Mouse (Mus musculus) spleen, adult 2 months (tissue): ENCODE measurements at regions not wholly inside any gene's neighbourhood (a gene's known extent, or its start where the extent isn't known, plus 50 kb on each side); places are given as distances from the start of the nearest gene placed in this dataset.

ENCODE experiments used
- DNase-seq, 2 experiments: peaks; one replicate each; pipeline versions ENCODE4 v3.0.0 to v3.0.0-alpha.2; 2012 to 2021; ENCODE audit warnings: low spot score in 2 of 2, low read depth in 1 of 2
- H3K27ac ChIP-seq: fragments of 200-500 bp; 2 replicates; pipeline ENCODE4 v1.5.1; 2012; ENCODE audit warnings: low read length, inconsistent platforms; ENCODE audit not compliant: insufficient read depth
- H3K27me3 ChIP-seq: fragments of 200-500 bp; 2 replicates; pipeline ENCODE4 v1.6.1; 2012; ENCODE audit warnings: mild to moderate bottlenecking, moderate library complexity, low read length, inconsistent platforms; ENCODE audit not compliant: control insufficient read depth, insufficient read depth
- H3K36me3 ChIP-seq: fragments of 200-500 bp; 2 replicates; pipeline ENCODE4 v1.6.1; 2012; ENCODE audit warnings: mild to moderate bottlenecking, low read length, inconsistent platforms; ENCODE audit not compliant: control insufficient read depth, insufficient read depth
- H3K4me1 ChIP-seq: fragments of 200-500 bp; 2 replicates; pipeline ENCODE4 v1.6.1; 2011; ENCODE audit warnings: inconsistent platforms; ENCODE audit not compliant: control insufficient read depth, insufficient read depth, insufficient read length
- H3K4me3 ChIP-seq: fragments of 200-500 bp; 2 replicates; pipeline ENCODE4 v1.5.1; 2011; ENCODE audit warnings: mild to moderate bottlenecking, inconsistent platforms; ENCODE audit not compliant: insufficient read depth, insufficient read length; ENCODE audit errors: extremely low read depth
- CTCF ChIP-seq: fragments of 200-500 bp; IDR thresholded peaks from 2 replicates; pipeline ENCODE4 v1.5.1; 2011; ENCODE audit warnings: mild to moderate bottlenecking, inconsistent platforms; ENCODE audit not compliant: insufficient read depth, insufficient read length, insufficient replicate concordance; ENCODE audit errors: extremely low read depth
- POLR2A ChIP-seq: fragments of 200-500 bp; IDR thresholded peaks from 2 replicates; pipeline ENCODE4 v1.6.1; 2011; ENCODE audit warnings: low read depth, low read length, inconsistent platforms
- WGBS: fragments of 180-500 bp; shearing (Covaris S2); methylation state at CpG from one replicate; pipeline ENCODE4 v1.1.7; 2018; 5-methylcytosine and 5-hydroxymethylcytosine counted together

- H3K4me1 ChIP-seq: no peaks in the 10 kb centered on the region
- 90% methylated on average over 6 of the region's 6 CpGs for WGBS
- no peaks in the 10 kb centered on the region for H3K36me3 ChIP-seq
- no peak overlapping the region for H3K4me3 ChIP-seq
- DNase-seq: no peak
- TF ChIP-seq POLR2A (no peak), CTCF (no peak)
- H3K27ac ChIP-seq: no peak overlapping the region
- H3K27me3 ChIP-seq: no peaks in the 10 kb centered on the region
These were observed 191.5 kb downstream of the Cdc5l start for GRCm38 (mm10) chr17:45242076-45242475.

- TF ChIP-seq CTCF: no peak
- no peak for TF ChIP-seq POLR2A
- 90% methylated on average over 7 of the region's 7 CpGs for WGBS
- H3K27ac ChIP-seq: no peak overlapping the region
- no peaks in the 10 kb centered on the region for H3K36me3 ChIP-seq
- no peaks in the 10 kb centered on the region for H3K27me3 ChIP-seq
- DNase-seq: no peak
- H3K4me1 ChIP-seq: no peaks in the 10 kb centered on the region
- no peak overlapping the region for H3K4me3 ChIP-seq
These were observed 192.5 kb downstream of the Cdc5l start for GRCm38 (mm10) chr17:45240963-45241543.

- no peak for TF ChIP-seq POLR2A
- TF ChIP-seq CTCF: no peak
- Histone ChIP-seq H3K27ac (no peak overlapping the region), H3K4me3 (no peak overlapping the region), H3K4me1 (no peaks in the 10 kb centered on the region), H3K27me3 (no peaks in the 10 kb centered on the region), H3K36me3 (no peaks in the 10 kb centered on the region)
- 92% methylated on average over 6 of the region's 6 CpGs for WGBS
- DNase-seq: no peak
These were observed 193.0 kb downstream of the Cdc5l start for GRCm38 (mm10) chr17:45240545-45240944.

GRCm38 (mm10) chr17:45237246-45237645 is 196.3 kb downstream of the Cdc5l start:
- 75% methylated on average over 1 of the region's 1 CpGs for WGBS
- no peak for DNase-seq
- no peaks in the 10 kb centered on the region for H3K27me3 ChIP-seq
- H3K4me3 ChIP-seq: no peak overlapping the region
- no peak overlapping the region for H3K27ac ChIP-seq
- TF ChIP-seq POLR2A (no peak), CTCF (no peak)
- H3K4me1 ChIP-seq: no peaks in the 10 kb centered on the region
- H3K36me3 ChIP-seq: no peaks in the 10 kb centered on the region

GRCm38 (mm10) chr17:45235401-45235800 is 198.1 kb downstream of the Cdc5l start:
- H3K36me3 ChIP-seq: no peaks in the 10 kb centered on the region
- no peak overlapping the region for H3K27ac ChIP-seq
- H3K4me1 ChIP-seq: no peaks in the 10 kb centered on the region
- 84% methylated on average over 7 of the region's 7 CpGs for WGBS
- no peak for DNase-seq
- H3K27me3 ChIP-seq: no peaks in the 10 kb centered on the region
- TF ChIP-seq CTCF (no peak), POLR2A (no peak)
- no peak overlapping the region for H3K4me3 ChIP-seq

GRCm38 (mm10) chr17:45232874-45233273 is 200.7 kb downstream of the Cdc5l start:
- 75% methylated on average over 5 of the region's 5 CpGs for WGBS
- DNase-seq: no peak
- Histone ChIP-seq H3K4me1 (no peaks in the 10 kb centered on the region), H3K36me3 (no peaks in the 10 kb centered on the region), H3K27ac (no peak overlapping the region), H3K4me3 (no peak overlapping the region), H3K27me3 (no peaks in the 10 kb centered on the region)
- TF ChIP-seq CTCF (no peak), POLR2A (no peak)

GRCm38 (mm10) chr17:45227190-45227589 is 206.3 kb downstream of the Cdc5l start:
- Histone ChIP-seq H3K4me1 (no peaks in the 10 kb centered on the region), H3K27me3 (no peaks in the 10 kb centered on the region), H3K4me3 (no peak overlapping the region), H3K36me3 (no peaks in the 10 kb centered on the region), H3K27ac (no peak overlapping the region)
- no peak for TF ChIP-seq CTCF
- no peak for TF ChIP-seq POLR2A
- 59% methylated on average over 1 of the region's 1 CpGs for WGBS
- DNase-seq: no peak
